Mouse (Mus musculus) liver, embryonic 16.5 days (tissue): ENCODE measurements around the gene Slc25a17. TPM values are rescaled to one million over a fixed set of nuclear protein-coding genes. Genes with fewer than 3 reads are reported as not detected.

Experiments
- ATAC-seq: fragments of 200-750 bp; cut with Nextera tagmentation; 2 replicates; pipeline ENCODE4 v1.8.0; 2017; ENCODE audit warnings: low read depth, mild to moderate bottlenecking, moderate number of reproducible peaks, moderate library complexity
- H3K27ac ChIP-seq: fragments of 300-500 bp; sonication (generic); 2 replicates; pipeline ENCODE4 v1.5.1; 2014; ENCODE audit warnings: mild to moderate bottlenecking, low read length
- H3K27me3 ChIP-seq: fragments of 300-500 bp; sonication (generic); 2 replicates; pipeline ENCODE4 v1.6.1; 2014; ENCODE audit warnings: low read depth, low read length, mixed read lengths; ENCODE audit not compliant: control insufficient read depth, insufficient read depth
- H3K36me3 ChIP-seq: fragments of 300-500 bp; sonication (generic); 2 replicates; pipeline ENCODE4 v1.6.1; 2014; ENCODE audit warnings: mild to moderate bottlenecking; ENCODE audit not compliant: control insufficient read depth, insufficient read depth
- H3K4me1 ChIP-seq: fragments of 300-500 bp; sonication (generic); 2 replicates; pipeline ENCODE4 v1.6.1; 2014; ENCODE audit warnings: low read depth, low read length, mixed read lengths; ENCODE audit not compliant: control insufficient read depth
- H3K4me2 ChIP-seq: fragments of 300-500 bp; sonication (generic); 2 replicates; pipeline ENCODE4 v1.6.1; 2014; ENCODE audit warnings: low read depth, low read length, mixed read lengths
- H3K4me3 ChIP-seq: fragments of 300-500 bp; sonication (generic); 2 replicates; pipeline ENCODE4 v1.5.1; 2014; ENCODE audit warnings: low read depth, mild to moderate bottlenecking, low read length
- H3K9ac ChIP-seq: fragments of 300-500 bp; sonication (generic); 2 replicates; pipeline ENCODE4 v1.6.1; 2014; ENCODE audit warnings: low read depth, low read length
- H3K9me3 ChIP-seq: fragments of 300-500 bp; sonication (generic); replicated peaks from 2 replicates; pipeline ENCODE4 v1.6.1; 2016; ENCODE audit warnings: low read length; ENCODE audit not compliant: control insufficient read depth
- WGBS: fragments of 180-500 bp; shearing (Covaris S2); extraction: QIAGEN DNeasy Blood & Tissue Kit; methylation state at CpG from one replicate; pipeline ENCODE4 v1.1.7; 2014; ENCODE audit not compliant: insufficient replicate concordance; 5-methylcytosine and 5-hydroxymethylcytosine counted together
- polyA plus RNA-seq: library from polyadenylated mRNA; unstranded; fragments of >200 nt; fragmentation: Nextera tagmentation; extraction: Ambion mirVana; gene quantifications from 2 replicates; pipeline ENCODE4 v1.2.1, GENCODE M21; 2015

Slc25a17 gene
- polyA plus RNA-seq, 1 experiment from 2014 or later: 36.2 TPM

GRCm38 (mm10) chr15:81386327-81386726 lies 25.7 kb upstream of the Slc25a17 start:
- H3K27me3 ChIP-seq: no peaks in the 10 kb centered on the region
- H3K4me2 ChIP-seq: no peak overlapping the region
- WGBS: 76% methylated on average over 5 of the region's 5 CpGs
- H3K9me3 ChIP-seq: no peaks in the 10 kb centered on the region
- H3K36me3 ChIP-seq: peaks cover 27% of the 10 kb centered on the region
- no peak overlapping the region for H3K4me3 ChIP-seq
- no peaks in the 10 kb centered on the region; the same call in 1 of the 2 replicates for H3K4me1 ChIP-seq
- ATAC-seq: no peak
- no peak overlapping the region for H3K9ac ChIP-seq
- H3K27ac ChIP-seq: no peak overlapping the region

DNA sequence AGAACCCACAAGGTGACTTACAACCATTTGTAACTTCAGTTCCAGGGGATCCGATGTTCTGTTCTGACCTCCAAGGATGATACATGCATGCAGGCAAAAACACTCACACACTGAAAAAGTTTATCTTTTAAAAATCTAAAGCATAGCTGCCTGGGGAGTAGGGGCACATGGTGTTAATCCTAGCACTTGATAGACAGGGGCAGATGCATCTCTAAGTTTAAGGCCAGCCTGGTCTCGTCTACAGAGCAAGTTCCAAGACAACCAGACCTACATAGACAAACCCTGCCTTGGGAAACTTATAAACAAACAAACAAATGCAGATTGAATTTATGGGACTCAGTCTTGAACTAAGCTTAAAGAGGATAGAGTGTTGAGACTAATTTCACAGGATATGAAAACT lies 18.2 kb upstream of the Slc25a17 start:
- Histone ChIP-seq H3K27ac (no peak overlapping the region), H3K4me3 (no peak overlapping the region), H3K4me2 (no peak overlapping the region), H3K27me3 (no peaks in the 10 kb centered on the region), H3K36me3 (peaks cover 11% of the 10 kb centered on the region), H3K4me1 (no peaks in the 10 kb centered on the region), H3K9ac (no peak overlapping the region), H3K9me3 (no peaks in the 10 kb centered on the region)
- ATAC-seq: no peak
- WGBS: 62% methylated on average over 2 of the region's 2 CpGs

- Histone ChIP-seq H3K27ac (no peak overlapping the region), H3K27me3 (no peaks in the 10 kb centered on the region), H3K4me2 (no peak overlapping the region), H3K4me3 (no peak overlapping the region), H3K4me1 (no peaks in the 10 kb centered on the region), H3K9me3 (no peaks in the 10 kb centered on the region), H3K9ac (no peak overlapping the region), H3K36me3 (peaks cover 13% of the 10 kb centered on the region)
- ATAC-seq: no peak
- 80% methylated on average over 11 of the region's 11 CpGs for WGBS
Observed at GRCm38 (mm10) chr15:81374621-81375020, 14.0 kb upstream of the Slc25a17 start.

DNA sequence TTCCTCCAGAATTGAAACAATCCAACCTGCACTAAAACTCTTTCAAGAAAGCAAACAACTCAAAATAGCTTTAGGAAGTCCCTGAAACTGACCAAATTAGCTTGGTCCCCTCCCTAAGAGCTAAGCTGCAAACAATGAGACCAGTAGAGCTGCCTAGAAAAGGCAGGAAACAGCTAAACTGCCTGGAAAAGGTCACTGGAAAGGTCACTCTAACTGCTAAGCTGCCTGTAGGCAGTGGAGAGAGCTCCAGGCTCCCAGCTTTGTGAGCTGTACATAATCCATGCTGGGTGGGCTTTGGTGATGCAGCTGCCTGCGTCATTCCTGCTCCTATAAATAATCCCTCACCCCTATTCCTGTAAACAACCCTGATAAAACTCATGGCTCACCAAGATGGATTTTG lies 9.7 kb upstream of the Slc25a17 start:
- Histone ChIP-seq H3K27ac (no peak overlapping the region), H3K36me3 (peaks cover 13% of the 10 kb centered on the region)
- WGBS: 88% methylated on average over 1 of the region's 1 CpGs

GRCm38 (mm10) chr15:81368601-81369000 lies 8.0 kb upstream of the Slc25a17 start:
- H3K4me1 ChIP-seq: no peaks in the 10 kb centered on the region; the same call in 1 of the 2 replicates
- H3K9ac ChIP-seq: no peak overlapping the region
- H3K9me3 ChIP-seq: no peaks in the 10 kb centered on the region
- peaks cover 11% of the 10 kb centered on the region; the same call in 1 of the 2 replicates for H3K36me3 ChIP-seq
- no peak overlapping the region for H3K4me3 ChIP-seq
- no peak overlapping the region for H3K4me2 ChIP-seq
- ATAC-seq: no peak
- H3K27ac ChIP-seq: no peak overlapping the region
- no peaks in the 10 kb centered on the region for H3K27me3 ChIP-seq
- 62% methylated on average over 1 of the region's 1 CpGs for WGBS

More for the DNA sequence above, 9.7 kb upstream of the Slc25a17 start:
- Histone ChIP-seq H3K4me3 (no peak overlapping the region), H3K9ac (no peak overlapping the region), H3K9me3 (no peaks in the 10 kb centered on the region), H3K4me2 (no peak overlapping the region), H3K27me3 (no peaks in the 10 kb centered on the region), H3K4me1 (no peaks in the 10 kb centered on the region; the same call in 1 of the 2 replicates)
- ATAC-seq: no peak

DNA sequence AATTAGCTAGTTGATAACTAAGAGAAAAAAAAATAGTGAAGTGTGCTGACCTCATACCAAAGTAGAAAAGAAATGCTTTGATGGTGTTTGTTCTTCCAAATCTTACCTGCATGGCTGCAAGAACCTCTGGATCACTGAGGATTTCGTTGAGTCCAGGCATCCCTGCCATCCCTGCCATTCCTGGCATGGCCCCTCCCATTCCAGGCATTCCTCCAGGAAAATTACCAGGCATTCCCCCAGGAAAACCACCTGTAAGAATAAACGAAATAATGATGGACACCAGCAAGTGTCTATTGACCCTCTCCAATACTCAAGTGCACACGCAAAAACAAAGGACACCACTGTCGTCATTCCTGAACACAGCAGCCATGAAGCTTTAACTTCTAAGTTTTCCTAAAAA lies 5.6 kb upstream of the Slc25a17 start:
- Histone ChIP-seq H3K9me3 (no peaks in the 10 kb centered on the region), H3K4me1 (peaks cover 14% of the 10 kb centered on the region), H3K9ac (no peak overlapping the region), H3K27me3 (no peaks in the 10 kb centered on the region), H3K27ac (no peak overlapping the region), H3K4me2 (no peak overlapping the region), H3K36me3 (peaks cover 8% of the 10 kb centered on the region; the same call in 1 of the 2 replicates), H3K4me3 (no peak overlapping the region)
- 64% methylated on average over 4 of the region's 4 CpGs for WGBS
- ATAC-seq: no peak

- Histone ChIP-seq H3K4me1 (peaks cover 19% of the 10 kb centered on the region), H3K4me3 (no peak overlapping the region), H3K9ac (no peak overlapping the region), H3K36me3 (peaks cover 4% of the 10 kb centered on the region; the same call in 1 of the 2 replicates), H3K9me3 (no peaks in the 10 kb centered on the region), H3K27me3 (no peaks in the 10 kb centered on the region), H3K27ac (0 out of 2 replicates have a peak overlapping the region, but pooled peaks have one; percentile 22), H3K4me2 (no peak overlapping the region)
- WGBS: 57% methylated on average over 8 of the region's 8 CpGs
- no peak for ATAC-seq
Observed at GRCm38 (mm10) chr15:81365246-81365645, 4.6 kb upstream of the Slc25a17 start.

DNA sequence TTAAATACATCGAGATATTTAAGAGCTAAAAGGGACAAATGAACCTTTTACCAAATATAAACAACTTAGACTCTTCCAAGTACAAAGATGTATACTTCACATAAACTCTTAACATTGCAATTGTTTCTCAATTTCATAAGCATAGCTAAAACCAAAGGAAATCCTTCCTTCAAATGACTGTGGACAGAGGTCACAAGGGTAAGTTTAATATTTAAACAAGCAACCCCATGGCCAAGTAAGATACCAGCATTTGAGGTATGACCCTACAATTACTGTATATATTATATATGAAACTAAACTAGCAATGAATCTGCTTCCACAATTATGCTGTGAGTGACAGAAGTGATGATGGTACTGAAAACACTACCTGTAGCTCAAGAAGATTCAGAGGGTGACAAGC lies 3.7 kb upstream of the Slc25a17 start:
- 71% methylated on average over 1 of the region's 1 CpGs for WGBS
- H3K36me3 ChIP-seq: peaks cover 3% of the 10 kb centered on the region; the same call in 1 of the 2 replicates
- no peak overlapping the region for H3K4me2 ChIP-seq

GRCm38 (mm10) chr15:81362501-81362900 lies 1.9 kb upstream of the Slc25a17 start:
- WGBS: 71% methylated on average over 1 of the region's 1 CpGs
- Histone ChIP-seq H3K27ac (peak overlapping the region; percentile 45; the same call in 1 of the 2 replicates), H3K4me1 (peaks cover 36% of the 10 kb centered on the region), H3K4me2 (no peak overlapping the region), H3K27me3 (no peaks in the 10 kb centered on the region), H3K9ac (no peak overlapping the region), H3K9me3 (no peaks in the 10 kb centered on the region), H3K36me3 (peaks cover 3% of the 10 kb centered on the region; the same call in 1 of the 2 replicates), H3K4me3 (no peak overlapping the region)
- ATAC-seq: no peak

More for the DNA sequence above, 3.7 kb upstream of the Slc25a17 start:
- H3K4me3 ChIP-seq: no peak overlapping the region
- no peak overlapping the region; the same call in 1 of the 2 replicates for H3K27ac ChIP-seq
- H3K27me3 ChIP-seq: no peaks in the 10 kb centered on the region
- H3K4me1 ChIP-seq: peaks cover 27% of the 10 kb centered on the region
- ATAC-seq: no peak
- H3K9ac ChIP-seq: no peak overlapping the region
- no peaks in the 10 kb centered on the region for H3K9me3 ChIP-seq
